Mouse (Mus musculus) lung, postnatal 25 days (tissue): ENCODE results near the gene Snx15.

ENCODE experiments used
- DNase-seq: peaks from one replicate; pipeline ENCODE4 v3.0.0; 2022; ENCODE audit warnings: low spot score

The Snx15 gene

GRCm38 (mm10) chr19:6070571-6071250, 57.4 kb downstream of the Snx15 start:
- DNase-seq = no peak

DNA sequence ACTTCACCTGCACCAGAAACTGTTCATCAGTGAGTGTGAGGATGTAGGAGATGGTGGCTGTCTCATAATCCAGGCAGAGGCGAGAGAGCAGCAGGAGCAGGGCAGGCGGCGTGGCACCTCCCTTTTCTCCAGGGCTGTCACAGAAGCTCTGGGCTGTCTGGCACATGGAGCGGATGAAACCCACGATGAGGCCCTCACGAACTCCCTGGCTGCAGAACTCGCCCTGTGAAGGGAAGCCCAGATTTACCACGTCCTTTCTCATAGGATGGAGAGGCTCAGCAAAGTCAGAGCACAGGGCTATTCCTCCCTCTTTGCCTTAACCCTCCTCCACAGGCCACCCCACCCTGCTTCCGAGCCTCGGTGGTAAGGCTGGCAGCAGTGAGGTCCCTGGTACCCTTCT, 58.3 kb downstream of the Snx15 start:
- DNase-seq = no peak
